Mouse (Mus musculus) cerebellum, adult 8-10 months (tissue): ENCODE measurements at regions not wholly inside any gene's neighbourhood (a gene's known extent, or its start where the extent isn't known, plus 50 kb on each side); places are given as distances from the start of the nearest gene placed in this dataset.

Experiments used
- DNase-seq: peaks from one replicate; pipeline ENCODE4 v3.0.0; 2022

DNA sequence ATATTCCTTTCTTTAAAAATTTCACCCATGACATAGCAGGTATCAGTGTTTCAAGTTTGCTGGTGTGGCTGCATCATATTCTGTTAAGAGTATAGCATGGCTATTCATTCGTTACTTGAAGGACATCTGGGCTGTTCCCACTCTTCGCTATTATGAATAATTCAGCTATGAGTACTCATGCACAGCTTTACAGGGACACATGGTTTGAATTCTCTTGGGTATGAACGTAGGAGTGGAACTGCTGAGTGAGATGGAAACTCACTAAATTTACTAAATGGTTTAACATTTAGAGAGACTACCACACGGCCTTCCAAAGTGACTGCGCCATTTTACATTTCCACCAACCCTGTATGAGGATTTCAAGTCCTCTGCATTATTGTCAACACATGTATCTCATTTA, 97.7 kb upstream of the Nt5c1b start:
- no peak for DNase-seq

DNA sequence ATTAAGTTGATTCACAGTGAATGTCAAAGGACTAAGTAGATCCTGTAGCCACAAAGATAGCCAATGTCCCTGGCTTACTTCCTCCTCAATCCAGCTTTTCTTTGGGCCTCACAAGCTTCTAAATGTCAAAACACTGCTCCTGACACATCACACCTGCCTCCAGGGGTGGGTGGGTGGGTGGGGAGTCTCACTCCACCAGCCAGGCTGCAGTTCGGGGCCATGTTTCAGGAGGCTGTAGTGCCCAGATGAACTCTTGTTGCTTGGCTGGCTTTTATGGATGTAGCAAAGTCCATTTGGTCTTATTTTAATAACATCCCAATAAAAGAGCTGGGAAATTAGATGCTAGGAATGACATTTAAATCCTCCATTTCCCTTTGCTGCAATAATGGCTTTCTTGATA, 94.5 kb upstream of the Nt5c1b start:
- DNase-seq: no peak

DNA sequence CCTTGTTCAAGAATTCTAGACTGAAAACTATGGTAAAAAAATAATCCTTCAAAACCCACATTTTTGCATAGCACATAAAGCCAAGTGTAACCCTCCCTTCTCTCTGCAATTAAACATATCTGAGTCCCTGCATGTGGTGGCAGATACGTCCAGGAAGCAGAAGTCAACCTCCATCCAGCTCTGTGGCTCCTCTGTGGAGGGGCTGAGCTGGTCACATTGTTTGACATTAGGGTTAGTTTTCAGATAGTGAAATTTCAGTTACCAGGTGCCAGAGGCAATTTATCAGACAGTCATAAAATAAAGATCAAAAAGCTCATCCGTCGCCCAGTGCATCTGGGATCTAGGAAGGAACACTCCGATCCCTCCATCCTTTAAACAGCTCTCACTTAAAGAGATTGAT, 77.1 kb upstream of the Nt5c1b start:
- DNase-seq: no peak

DNA sequence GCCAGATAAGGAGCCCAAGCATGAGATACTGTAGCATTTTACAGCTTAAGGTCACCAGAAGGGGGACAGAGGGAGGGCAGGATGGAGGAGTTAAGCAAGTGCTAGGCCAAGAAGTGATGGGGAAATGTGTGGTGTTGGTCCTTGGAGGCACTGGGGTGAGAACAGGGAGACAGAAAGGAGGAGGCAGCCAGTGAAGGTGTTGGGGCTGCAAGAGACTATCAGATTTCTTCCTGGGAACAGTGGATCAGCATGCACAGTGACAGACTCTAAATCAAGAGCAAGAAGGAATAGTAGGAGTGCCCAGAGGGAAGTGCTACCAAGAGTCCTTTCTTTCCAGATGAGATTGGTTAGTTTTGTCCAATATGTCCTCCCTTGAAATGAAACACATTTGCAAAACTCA, 63.8 kb upstream of the Nt5c1b start:
- DNase-seq: no peak
